Mouse (Mus musculus) neural tube, embryonic 14.5 days (tissue): ENCODE results near the gene C2cd5. TPM values are rescaled to one million over a fixed set of nuclear protein-coding genes. Genes with fewer than 3 reads are reported as not detected.
A peak's percentile ranks its signal among the peaks of the same experiment; 100 is the strongest.

ENCODE experiments used
- ATAC-seq: fragments of 200-750 bp; cut with Nextera tagmentation; 2 replicates; pipeline ENCODE4 v1.8.0; 2017; ENCODE audit warnings: low read depth, mild to moderate bottlenecking, moderate TSS enrichment, moderate library complexity
- H3K27ac ChIP-seq: fragments of 300-500 bp; sonication (generic); 2 replicates; pipeline ENCODE4 v1.5.1; 2014; ENCODE audit warnings: low read depth, mild to moderate bottlenecking, control low read depth, low read length, moderate library complexity, mixed read lengths
- H3K27me3 ChIP-seq: fragments of 300-500 bp; sonication (generic); 2 replicates; pipeline ENCODE4 v1.6.1; 2014; ENCODE audit warnings: low read length; ENCODE audit not compliant: control insufficient read depth, insufficient read depth
- H3K36me3 ChIP-seq: fragments of 300-500 bp; sonication (generic); 2 replicates; pipeline ENCODE4 v1.6.1; 2014; ENCODE audit warnings: low read length, mixed read lengths; ENCODE audit not compliant: control insufficient read depth, insufficient read depth
- H3K4me1 ChIP-seq: fragments of 300-500 bp; sonication (generic); 2 replicates; pipeline ENCODE4 v1.6.1; 2014; ENCODE audit warnings: low read length; ENCODE audit not compliant: control insufficient read depth, insufficient read depth
- H3K4me2 ChIP-seq: fragments of 300-500 bp; sonication (generic); 2 replicates; pipeline ENCODE4 v1.6.1; 2014; ENCODE audit warnings: mild to moderate bottlenecking, low read depth, low read length, control low read depth
- H3K4me3 ChIP-seq: fragments of 300-500 bp; sonication (generic); 2 replicates; pipeline ENCODE4 v1.5.1; 2014; ENCODE audit warnings: low read depth, low read length, control low read depth, mixed read lengths
- H3K9ac ChIP-seq: fragments of 300-500 bp; sonication (generic); replicated peaks from 2 replicates; pipeline ENCODE4 v1.6.1; 2014; ENCODE audit warnings: low read depth, mild to moderate bottlenecking, control low read depth, low read length, mixed read lengths
- H3K9me3 ChIP-seq: fragments of 300-500 bp; sonication (generic); 2 replicates; pipeline ENCODE4 v1.6.1; 2016; ENCODE audit warnings: low read length; ENCODE audit not compliant: control insufficient read depth
- WGBS: fragments of 180-500 bp; shearing (Covaris S2); extraction: QIAGEN DNeasy Blood & Tissue Kit; methylation state at CpG from one replicate; pipeline ENCODE4 v1.1.7; 2014; 5-methylcytosine and 5-hydroxymethylcytosine counted together
- polyA plus RNA-seq: library from polyadenylated mRNA; unstranded; fragments of >200 nt; fragmentation: Nextera tagmentation; extraction: Ambion mirVana; gene quantifications from 2 replicates; pipeline ENCODE4 v1.2.1, GENCODE M21; 2014

C2cd5 gene
- polyA plus RNA-seq, result 59.8 and 60.7 TPM in 2 replicates

DNA sequence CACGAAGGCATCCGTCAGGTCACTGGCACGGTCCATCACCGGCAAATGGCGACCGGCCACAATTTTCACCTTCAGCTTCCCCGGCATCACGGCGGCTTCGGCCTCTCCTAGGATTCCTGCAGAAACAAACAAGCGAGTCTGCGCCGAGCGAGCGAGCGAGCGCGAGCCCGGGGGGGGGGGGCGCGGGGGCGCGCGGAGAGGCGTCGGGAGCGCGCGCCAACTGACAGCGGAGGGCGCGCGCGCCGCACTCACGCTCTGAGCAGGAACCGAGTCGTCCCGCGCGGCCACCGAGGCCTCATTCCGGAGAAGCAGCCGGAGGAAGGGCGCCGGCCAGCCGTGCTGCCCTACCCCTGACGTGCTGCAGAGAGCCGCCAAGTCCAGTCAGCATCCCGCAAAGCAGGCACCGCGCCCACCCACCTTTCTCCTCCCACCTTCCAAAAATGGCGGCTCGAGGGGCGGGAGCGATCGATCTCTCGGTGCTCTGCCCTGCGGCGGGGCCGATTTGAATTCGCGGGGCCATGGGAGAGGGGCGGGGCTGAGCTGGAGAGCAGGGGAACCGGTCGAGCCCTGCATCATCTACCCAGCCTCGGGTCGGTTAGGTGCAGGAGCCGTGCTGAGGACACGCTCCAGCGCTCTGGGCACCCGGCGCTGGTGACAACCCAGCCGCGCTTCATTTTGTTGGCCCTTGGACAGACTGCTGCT is at the start of gene C2cd5:
TSS of gene C2cd5 (minus strand) at position 461 of the 702 bp plus-strand sequence.
- no peaks in the 10 kb centered on the region for H3K27me3 ChIP-seq
- H3K9me3 ChIP-seq, result 0 out of 2 replicates have a peak, but pooled peaks cover 2% of the 10 kb centered on the region
- H3K27ac ChIP-seq, result peak within 1 kb of the TSS; percentile 95
- H3K4me2 ChIP-seq, result peak within 1 kb of the TSS; percentile 72
- peak within 1 kb of the TSS; percentile 89 for H3K4me3 ChIP-seq
- 0% methylated on average over 65 of the region's 75 CpGs for WGBS
- no peaks in the 10 kb centered on the region for H3K4me1 ChIP-seq
- H3K9ac ChIP-seq, result peak within 1 kb of the TSS; percentile 84
- peaks cover 5% of the 10 kb centered on the region; the same call in 1 of the 2 replicates for H3K36me3 ChIP-seq
- ATAC-seq, result peak; percentile 97

DNA sequence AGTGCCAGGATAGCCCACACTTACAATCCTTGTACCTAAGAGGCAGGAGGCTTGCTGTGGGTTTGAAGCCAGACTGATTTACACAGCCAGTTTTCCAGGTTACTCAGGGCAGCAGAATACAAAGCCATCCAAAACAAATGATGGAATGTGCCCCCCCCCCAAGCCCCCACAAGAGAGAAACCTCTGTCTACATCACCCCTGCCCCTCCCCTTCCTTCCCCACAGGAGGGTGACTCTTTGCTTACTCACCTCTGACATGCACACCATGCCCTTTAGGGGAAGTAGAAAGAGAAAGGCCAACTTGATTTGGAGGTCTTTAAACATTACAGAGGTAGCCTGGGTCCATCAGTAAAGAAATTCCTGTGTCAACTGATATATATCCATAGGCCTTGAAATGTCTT is 48.9 kb upstream of the C2cd5 start:
- no peaks in the 10 kb centered on the region for H3K36me3 ChIP-seq
- H3K4me3 ChIP-seq, result no peak overlapping the region
- peaks cover 2% of the 10 kb centered on the region; the same call in 1 of the 2 replicates for H3K4me1 ChIP-seq
- no peak overlapping the region for H3K4me2 ChIP-seq
- H3K27me3 ChIP-seq, result no peaks in the 10 kb centered on the region
- no peaks in the 10 kb centered on the region for H3K9me3 ChIP-seq
- no peak overlapping the region for H3K9ac ChIP-seq
- ATAC-seq, result no peak
- no peak overlapping the region for H3K27ac ChIP-seq

DNA sequence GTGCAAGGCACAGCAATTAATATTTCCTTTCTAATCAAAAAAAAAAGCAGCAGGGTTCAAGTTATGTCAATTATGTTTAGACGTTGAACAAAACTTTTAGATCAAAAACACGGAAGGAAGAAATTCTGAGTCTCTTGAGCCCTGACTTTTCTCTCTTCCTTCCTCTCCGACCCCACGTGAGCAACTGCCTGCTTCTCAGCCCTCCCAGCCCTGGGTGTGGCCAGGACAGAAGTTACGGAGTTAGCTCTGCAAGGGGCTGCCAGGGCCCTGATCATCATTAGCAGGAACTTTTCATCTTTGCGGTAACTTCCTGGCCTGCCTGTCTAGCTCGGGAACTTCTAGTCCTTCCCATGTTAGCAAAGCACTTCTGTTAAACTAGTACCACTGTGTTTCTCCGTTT is 46.8 kb upstream of the C2cd5 start:
- ATAC-seq, result no peak
- H3K4me3 ChIP-seq, result no peak overlapping the region
- H3K9me3 ChIP-seq, result no peaks in the 10 kb centered on the region
- 69% methylated on average over 8 of the region's 8 CpGs for WGBS
- no peaks in the 10 kb centered on the region for H3K4me1 ChIP-seq
- H3K27me3 ChIP-seq, result no peaks in the 10 kb centered on the region
- no peak overlapping the region for H3K9ac ChIP-seq
- H3K27ac ChIP-seq, result no peak overlapping the region
- no peak overlapping the region for H3K4me2 ChIP-seq
- no peaks in the 10 kb centered on the region for H3K36me3 ChIP-seq

DNA sequence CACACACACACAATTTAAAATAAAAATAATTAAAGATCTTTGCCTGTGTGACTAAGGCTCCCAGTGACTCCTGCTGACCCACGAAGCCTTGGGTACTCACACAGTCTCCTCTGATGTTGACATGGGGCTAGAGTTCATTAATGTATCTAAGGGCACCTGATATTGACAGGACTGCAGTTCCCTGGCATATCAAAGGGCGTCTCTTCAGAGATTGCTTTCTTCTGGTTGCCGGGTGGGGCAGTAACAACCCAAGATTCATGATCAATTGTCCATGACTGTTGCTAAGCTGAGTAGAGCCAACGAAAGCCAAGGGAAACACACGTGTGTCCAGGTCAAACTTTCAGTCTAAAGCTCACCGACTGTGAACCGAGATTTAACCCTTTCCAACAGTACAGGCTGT is 45.1 kb upstream of the C2cd5 start:
- Histone ChIP-seq H3K27ac (no peak overlapping the region), H3K4me1 (no peaks in the 10 kb centered on the region), H3K9me3 (no peaks in the 10 kb centered on the region), H3K4me3 (no peak overlapping the region), H3K27me3 (no peaks in the 10 kb centered on the region), H3K36me3 (no peaks in the 10 kb centered on the region), H3K4me2 (no peak overlapping the region), H3K9ac (no peak overlapping the region)
- 58% methylated on average over 7 of the region's 7 CpGs for WGBS
- peak; percentile 41; the same call in 1 of the 2 replicates for ATAC-seq

DNA sequence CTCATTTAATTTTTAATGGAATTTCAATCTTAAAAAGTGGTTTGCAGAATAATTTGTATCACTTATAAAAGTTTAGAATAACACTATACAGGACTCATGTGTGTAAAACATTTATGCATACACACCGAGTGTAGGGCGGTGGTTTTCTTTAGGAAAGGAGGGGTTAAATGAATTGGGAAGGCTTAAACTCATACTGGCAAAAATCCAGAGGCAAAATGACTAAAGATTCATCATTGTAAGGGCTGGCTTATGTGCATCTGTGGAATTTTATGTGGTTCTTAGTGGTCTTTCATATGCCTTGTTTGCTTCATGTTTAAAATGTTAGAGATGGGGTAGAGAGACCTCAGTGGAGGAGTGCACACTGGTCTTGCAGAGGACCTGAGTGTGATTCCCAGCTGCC is 44.6 kb upstream of the C2cd5 start:
- 94% methylated on average over 2 of the region's 2 CpGs for WGBS
- Histone ChIP-seq H3K27ac (no peak overlapping the region), H3K27me3 (no peaks in the 10 kb centered on the region), H3K9me3 (no peaks in the 10 kb centered on the region), H3K4me1 (no peaks in the 10 kb centered on the region), H3K4me2 (no peak overlapping the region), H3K9ac (no peak overlapping the region), H3K4me3 (no peak overlapping the region), H3K36me3 (no peaks in the 10 kb centered on the region)
- no peak for ATAC-seq

DNA sequence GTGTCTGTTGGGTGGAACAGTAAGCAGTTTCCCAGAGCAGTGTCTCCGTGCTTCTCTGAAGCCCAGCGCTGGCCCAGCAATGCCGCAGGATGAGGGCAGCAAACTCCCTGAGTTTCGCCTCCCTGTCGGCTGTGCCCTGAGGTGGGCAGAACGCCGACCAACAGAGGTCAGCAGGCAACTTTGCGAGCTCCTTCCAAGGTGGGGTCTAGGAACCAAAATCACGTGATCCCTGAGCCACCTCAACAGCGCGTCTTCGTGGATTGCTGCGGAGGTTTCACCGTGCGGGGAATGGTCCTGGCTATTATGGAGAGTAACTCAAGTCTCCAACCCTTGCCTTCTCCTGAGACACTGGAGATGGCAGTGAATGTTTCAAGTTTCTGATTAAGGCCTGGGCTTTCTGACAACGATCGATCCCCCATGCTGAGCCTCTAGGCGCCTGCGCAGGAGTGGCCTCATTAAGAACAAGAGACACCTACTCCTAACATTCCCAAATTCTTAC is 43.9 kb upstream of the C2cd5 start:
- H3K4me3 ChIP-seq, result peak overlapping the region; percentile 29

DNA sequence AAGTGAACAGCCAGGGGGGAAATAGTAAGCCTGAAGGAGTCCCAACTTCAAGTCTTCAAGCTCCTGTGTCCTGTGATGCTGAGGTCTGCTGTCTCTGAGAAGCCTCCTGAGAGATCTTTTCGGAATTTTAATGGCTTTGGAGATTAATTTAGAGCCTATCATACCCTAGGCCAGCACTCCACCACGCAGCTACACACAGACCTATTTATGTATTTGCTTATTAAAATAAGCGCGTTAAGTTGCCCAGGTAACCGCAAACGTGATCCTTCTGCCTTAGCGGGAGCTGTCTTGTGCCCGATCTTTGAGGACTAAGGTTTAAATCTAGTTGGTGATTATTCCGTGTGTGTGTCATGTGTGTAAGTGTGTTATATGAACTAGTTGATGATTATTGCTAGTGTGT is 43.4 kb upstream of the C2cd5 start:
- no peaks in the 10 kb centered on the region for H3K36me3 ChIP-seq
- H3K27me3 ChIP-seq, result no peaks in the 10 kb centered on the region
- no peak overlapping the region for H3K9ac ChIP-seq
- no peak overlapping the region for H3K27ac ChIP-seq
- no peak overlapping the region for H3K4me3 ChIP-seq
- no peaks in the 10 kb centered on the region for H3K4me1 ChIP-seq
- peak overlapping the region; percentile 47 for H3K4me2 ChIP-seq
- ATAC-seq, result no peak
- no peaks in the 10 kb centered on the region for H3K9me3 ChIP-seq
- 83% methylated on average over 9 of the region's 9 CpGs for WGBS

More for the DNA sequence above, 43.9 kb upstream of the C2cd5 start:
- Histone ChIP-seq H3K4me2 (peak overlapping the region; percentile 47), H3K4me1 (no peaks in the 10 kb centered on the region), H3K36me3 (no peaks in the 10 kb centered on the region), H3K27me3 (no peaks in the 10 kb centered on the region), H3K27ac (no peak overlapping the region), H3K9me3 (no peaks in the 10 kb centered on the region), H3K9ac (peak overlapping the region; percentile 25)
- ATAC-seq, result 0 out of 2 replicates have a peak, but pooled peaks have one; percentile 44
- 20% methylated on average over 19 of the region's 19 CpGs for WGBS

DNA sequence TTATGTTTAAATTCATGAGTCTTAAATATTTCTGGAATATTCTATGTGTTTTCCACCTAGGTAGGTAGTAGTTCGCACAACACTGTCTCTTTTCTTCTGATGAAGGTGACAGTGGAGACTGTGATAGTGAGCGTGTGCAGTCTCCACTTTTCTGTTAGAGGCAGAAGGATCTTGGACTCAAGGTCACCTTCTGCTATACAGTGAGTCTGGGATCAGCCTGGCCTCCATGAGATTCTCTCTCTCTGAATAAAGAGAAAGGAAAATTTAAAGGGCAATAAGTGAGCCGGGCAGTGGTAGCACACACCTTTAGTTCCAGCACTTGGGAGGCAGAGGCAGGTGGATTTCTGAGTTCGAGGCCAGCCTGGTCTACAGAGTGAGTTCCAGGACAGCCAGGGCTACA is 42.9 kb upstream of the C2cd5 start:
- no peak for ATAC-seq
- H3K4me3 ChIP-seq, result no peak overlapping the region
- no peaks in the 10 kb centered on the region for H3K36me3 ChIP-seq
- no peaks in the 10 kb centered on the region for H3K27me3 ChIP-seq
- H3K4me2 ChIP-seq, result no peak overlapping the region
- H3K9ac ChIP-seq, result no peak overlapping the region
- no peak overlapping the region for H3K27ac ChIP-seq
- no peaks in the 10 kb centered on the region for H3K4me1 ChIP-seq
- 95% methylated on average over 4 of the region's 4 CpGs for WGBS
- H3K9me3 ChIP-seq, result no peaks in the 10 kb centered on the region
